Mouse (Mus musculus): ENCODE results near the gene Abcd2.
A peak's percentile ranks its signal among the peaks of the same experiment; 100 is the strongest.

Gene Abcd2

GRCm38 (mm10) chr15:91191412-91192222 is at the start of gene Abcd2:
Gene Abcd2 (minus strand): TSS chr15:91191799.
- no peak for DNase-seq (ENCODE audit: low read depth, low spot score)

- DNase-seq (ENCODE audit: low read depth, low spot score): no peak
Measured at GRCm38 (mm10) chr15:91240683-91241335, 49.2 kb upstream of the Abcd2 start.

- DNase-seq (ENCODE audit: low read depth, low spot score): no peak
Measured at GRCm38 (mm10) chr15:91237294-91237693, 45.7 kb upstream of the Abcd2 start.

GRCm38 (mm10) chr15:91206518-91206917 is 14.9 kb upstream of the Abcd2 start:
- no peak for DNase-seq (ENCODE audit: low read depth, low spot score)

- no peak for DNase-seq (ENCODE audit: low read depth, low spot score)
Measured at GRCm38 (mm10) chr15:91203521-91203920, 11.9 kb upstream of the Abcd2 start.

GRCm38 (mm10) chr15:91202486-91202885 is 10.9 kb upstream of the Abcd2 start:
- no peak for DNase-seq (ENCODE audit: low read depth, low spot score)

- no peak for DNase-seq (ENCODE audit: low read depth, low spot score)
Measured at GRCm38 (mm10) chr15:91200833-91201232, 9.2 kb upstream of the Abcd2 start.

- DNase-seq (ENCODE audit: low read depth, low spot score): peak; percentile 11
Measured at GRCm38 (mm10) chr15:91199256-91199905, 7.8 kb upstream of the Abcd2 start, which contains the start of gene CN725425. Gene CN725425 (plus strand): TSS chr15:91199494.

- DNase-seq (ENCODE audit: low read depth, low spot score): no peak
Measured at GRCm38 (mm10) chr15:91192223-91192598, 612 bp upstream of the Abcd2 start.

- DNase-seq (ENCODE audit: low read depth, low spot score): no peak
Measured at GRCm38 (mm10) chr15:91190519-91191207, 936 bp downstream of the Abcd2 start.

- no peak for DNase-seq (ENCODE audit: low read depth, low spot score)
Measured at GRCm38 (mm10) chr15:91190026-91190425, 1.6 kb downstream of the Abcd2 start.

- DNase-seq (ENCODE audit: low read depth, low spot score): no peak
Measured at GRCm38 (mm10) chr15:91186358-91186757, 5.2 kb downstream of the Abcd2 start.

- no peak for DNase-seq (ENCODE audit: low read depth, low spot score)
Measured at GRCm38 (mm10) chr15:91179911-91180622, 11.5 kb downstream of the Abcd2 start.

- DNase-seq (ENCODE audit: low read depth, low spot score): no peak
Measured at GRCm38 (mm10) chr15:91178656-91179314, 12.8 kb downstream of the Abcd2 start.

GRCm38 (mm10) chr15:91172193-91172592 is 19.4 kb downstream of the Abcd2 start:
- no peak for DNase-seq (ENCODE audit: low read depth, low spot score)

GRCm38 (mm10) chr15:91171332-91171731 is 20.3 kb downstream of the Abcd2 start:
- DNase-seq (ENCODE audit: low read depth, low spot score): no peak

GRCm38 (mm10) chr15:91170602-91171328 is 20.8 kb downstream of the Abcd2 start:
- DNase-seq (ENCODE audit: low read depth, low spot score): no peak

GRCm38 (mm10) chr15:91167850-91168562 is 23.6 kb downstream of the Abcd2 start:
- DNase-seq (ENCODE audit: low read depth, low spot score): no peak

GRCm38 (mm10) chr15:91165021-91165420 is 26.6 kb downstream of the Abcd2 start:
- peak; percentile 4 for DNase-seq (ENCODE audit: low read depth, low spot score)
